Mouse (Mus musculus): ENCODE measurements around the gene Dppa3.
"Not testable (repeated sequence)": the region's sequence is repeated elsewhere in the genome, so short reads cannot be mapped to it uniquely, and the experiment has no call there.

DNA sequence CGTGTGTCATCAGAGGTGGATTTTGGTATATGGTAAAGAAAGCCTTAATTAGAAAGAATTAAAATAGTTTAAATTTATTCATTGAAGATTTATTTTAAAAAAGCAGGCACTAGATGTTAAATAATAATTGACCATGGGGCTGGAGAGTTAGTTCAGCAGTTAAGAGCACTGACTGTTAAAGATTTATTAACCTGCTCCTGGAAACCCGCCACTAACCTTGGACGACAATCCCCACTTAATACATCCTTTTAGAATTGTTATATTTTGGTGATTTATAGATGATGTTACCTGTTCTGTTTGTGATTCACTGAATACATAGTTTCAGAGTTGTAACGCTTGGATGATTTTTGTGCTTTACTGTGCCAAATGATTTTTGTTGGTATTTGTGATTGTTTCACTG, 11.4 kb downstream of the Dppa3 start:
- TF ChIP-seq CTCF, POLR2A (IDR thresholded peaks at IDR 0.05; ENCODE audit: extremely low read depth, insufficient read depth, low read length): not testable (repeated sequence)

Measured in cortical plate, adult 2 months (tissue).